Mouse (Mus musculus) 3134 (cell line): ENCODE results near the gene Nos1ap.

Experiments used
- DNase-seq: peaks from one replicate; pipeline ENCODE4 v3.0.0-alpha.2; 2011; ENCODE audit warnings: low spot score; ENCODE audit not compliant: insufficient read length; ENCODE audit errors: extremely low read depth

Nos1ap gene

DNA sequence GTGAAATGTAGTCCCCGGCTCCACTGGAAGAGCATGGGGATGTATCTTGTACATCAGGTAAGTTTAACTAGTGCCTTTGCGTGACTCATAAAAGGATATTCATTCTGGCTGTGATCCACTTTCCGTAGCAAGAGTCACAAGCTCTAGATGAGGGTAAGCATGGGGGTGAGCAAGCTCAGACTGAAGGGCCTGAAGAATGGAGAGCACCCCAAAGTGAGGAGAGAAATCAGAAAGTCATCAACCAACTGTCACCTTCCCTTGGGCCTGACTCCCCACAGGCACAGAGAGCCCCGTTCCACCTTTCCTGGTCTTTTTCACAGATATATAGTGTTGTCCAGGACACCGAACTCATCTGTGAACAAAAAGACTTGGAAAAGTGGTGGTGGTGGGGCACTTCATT is 213.9 kb downstream of the Nos1ap start:
- no peak for DNase-seq

DNA sequence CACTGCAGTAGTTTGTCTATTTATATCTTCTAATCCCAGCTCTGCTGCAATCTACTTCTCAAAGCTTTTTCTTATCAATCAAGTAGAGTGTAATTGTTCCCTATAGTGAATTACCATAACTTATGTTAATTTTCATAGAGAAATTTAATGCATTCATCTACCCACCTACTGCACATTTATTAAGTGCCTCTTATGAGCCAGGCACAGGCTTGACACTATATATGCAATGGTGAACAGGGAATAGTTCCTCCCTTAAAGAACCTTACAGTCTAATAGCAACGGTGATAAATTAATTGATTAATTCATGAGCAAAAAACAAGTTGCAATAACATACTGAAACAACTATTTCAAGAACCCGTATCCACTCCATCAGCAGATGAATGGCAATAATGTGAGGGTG is 215.9 kb downstream of the Nos1ap start:
- no peak for DNase-seq

DNA sequence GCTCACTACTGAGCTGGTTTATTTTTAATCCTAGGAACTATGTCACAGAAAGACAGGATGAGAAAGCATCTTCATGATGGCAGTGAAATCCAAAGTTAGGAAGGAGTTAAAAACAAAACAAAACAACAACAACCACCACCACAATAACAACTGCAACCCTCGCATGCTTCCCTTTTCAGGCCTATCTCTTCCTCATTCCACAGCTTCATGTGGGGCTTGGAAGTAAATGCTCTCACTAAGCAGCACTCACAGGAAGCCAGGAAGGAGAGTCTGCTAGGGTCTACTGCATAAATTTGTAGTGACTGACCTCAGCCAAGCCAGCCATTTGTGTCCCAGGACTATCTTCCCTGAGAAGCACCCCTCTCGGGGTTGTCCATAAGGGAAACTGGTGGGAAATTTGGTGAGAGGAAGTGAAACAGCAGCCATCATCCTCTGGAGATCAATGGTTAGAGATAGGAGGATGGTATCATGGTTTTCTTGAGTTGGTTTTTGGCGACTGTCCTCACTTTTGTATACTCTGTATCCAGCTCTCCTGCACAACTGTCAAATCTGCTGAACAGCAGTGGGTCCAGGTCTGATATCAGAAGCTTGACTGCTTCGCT is 218.4 kb downstream of the Nos1ap start:
- no peak for DNase-seq

DNA sequence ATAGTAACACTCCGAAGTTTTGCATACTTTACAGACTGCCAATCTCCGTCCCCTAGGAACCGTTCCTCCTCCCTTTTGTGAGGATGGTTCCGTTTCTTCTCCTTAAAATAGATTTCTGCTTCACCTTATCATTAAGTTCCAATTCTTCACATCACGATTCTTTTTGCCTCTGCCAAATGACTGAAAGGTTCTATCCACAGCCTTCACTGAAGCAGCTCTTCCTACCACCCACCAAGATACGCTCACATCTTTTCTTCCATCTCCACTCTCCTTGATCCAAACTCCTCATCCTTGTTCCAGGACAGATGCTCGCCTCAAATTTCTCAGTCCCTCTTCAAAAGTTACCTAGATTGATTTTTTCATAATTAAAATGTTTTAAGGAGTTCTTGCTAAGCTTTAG is 220.8 kb downstream of the Nos1ap start:
- DNase-seq, result no peak

DNA sequence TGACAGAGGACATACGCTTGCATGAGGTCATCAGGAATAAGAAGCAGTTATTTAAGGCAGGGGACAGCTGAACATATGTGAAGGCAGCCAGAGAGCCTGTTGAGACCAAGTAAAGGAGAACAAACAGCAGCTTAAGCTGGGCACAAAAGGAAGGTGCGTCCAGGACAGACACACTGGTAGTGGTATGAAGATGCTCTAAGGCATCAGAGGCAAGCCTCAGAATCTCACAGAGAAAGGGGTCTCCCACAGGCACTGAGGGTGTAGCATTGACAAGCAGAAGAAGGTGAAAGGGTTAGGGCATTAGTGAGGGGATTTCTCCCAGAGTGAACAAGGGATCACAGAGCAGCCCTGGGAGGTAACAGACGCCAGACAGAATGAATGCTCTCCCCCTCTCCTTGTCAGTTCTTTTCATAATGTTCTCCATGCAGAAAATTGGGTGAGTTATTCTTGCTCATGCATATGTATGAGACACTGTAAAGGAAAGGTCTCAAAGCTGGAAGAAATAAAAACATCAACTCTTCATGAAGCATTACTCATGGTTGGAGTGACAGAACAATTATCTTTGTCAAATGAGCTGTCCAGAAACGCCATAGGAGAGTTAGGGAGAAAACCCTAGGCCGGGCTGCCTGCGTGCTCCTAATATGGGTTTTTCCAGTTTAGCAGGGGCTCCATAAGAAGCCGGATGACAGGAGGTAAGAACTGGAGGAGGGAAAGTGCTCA is 222.5 kb downstream of the Nos1ap start:
- no peak for DNase-seq

DNA sequence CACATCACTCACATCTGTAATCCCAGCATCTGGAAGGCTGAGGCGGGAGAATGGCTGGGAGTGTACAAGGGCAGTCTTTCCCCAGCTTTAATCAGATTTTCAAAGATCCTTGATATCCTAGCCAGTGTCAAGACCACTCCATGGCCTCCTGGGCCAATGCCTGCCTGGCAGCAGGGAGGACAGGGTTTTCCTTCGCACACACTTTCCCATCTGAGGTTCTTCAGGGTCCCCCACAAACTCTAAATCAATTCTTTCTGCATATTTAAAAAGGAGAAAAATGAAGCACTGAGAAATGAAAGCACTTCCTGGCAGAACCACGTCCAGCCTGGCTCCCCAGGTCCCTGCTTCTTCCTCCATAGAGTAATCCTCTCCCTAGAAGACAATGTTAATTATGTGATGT is 225.9 kb downstream of the Nos1ap start:
- no peak for DNase-seq

DNA sequence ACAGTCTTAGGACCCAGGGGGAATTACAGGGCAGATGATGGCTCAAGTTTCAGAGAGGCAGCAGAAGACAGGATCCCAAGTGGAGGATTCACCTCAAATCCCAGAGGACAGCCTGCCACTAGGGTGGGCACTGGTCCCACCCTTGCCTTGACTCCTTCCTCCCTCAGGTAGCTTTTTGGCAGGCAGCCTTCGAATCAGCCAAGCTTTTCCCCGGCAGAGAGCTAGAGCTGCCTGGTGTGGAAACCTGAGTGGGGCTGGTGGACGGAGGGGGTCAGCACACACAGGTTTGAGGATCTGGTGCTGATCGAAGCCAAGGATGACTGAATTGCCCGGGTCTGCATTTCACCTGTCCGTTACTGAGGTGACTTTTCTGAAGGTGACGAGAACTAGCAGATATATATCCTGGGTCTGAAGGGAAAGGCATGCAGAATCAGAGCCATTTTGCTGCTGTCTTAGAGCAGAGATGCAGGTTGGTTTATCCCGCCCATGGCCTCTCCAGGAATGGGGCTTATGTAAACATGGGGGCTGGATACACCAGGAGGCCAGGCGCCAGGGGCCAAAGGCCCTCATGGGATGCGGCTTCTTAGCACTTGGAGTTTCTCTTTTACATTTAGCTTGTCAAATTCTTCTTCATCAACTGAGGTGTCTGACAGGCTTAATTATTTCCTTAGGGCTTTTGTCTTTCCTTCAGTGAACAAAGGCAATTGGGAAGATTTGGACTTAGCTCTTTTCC is 229.3 kb downstream of the Nos1ap start:
- DNase-seq, result no peak

DNA sequence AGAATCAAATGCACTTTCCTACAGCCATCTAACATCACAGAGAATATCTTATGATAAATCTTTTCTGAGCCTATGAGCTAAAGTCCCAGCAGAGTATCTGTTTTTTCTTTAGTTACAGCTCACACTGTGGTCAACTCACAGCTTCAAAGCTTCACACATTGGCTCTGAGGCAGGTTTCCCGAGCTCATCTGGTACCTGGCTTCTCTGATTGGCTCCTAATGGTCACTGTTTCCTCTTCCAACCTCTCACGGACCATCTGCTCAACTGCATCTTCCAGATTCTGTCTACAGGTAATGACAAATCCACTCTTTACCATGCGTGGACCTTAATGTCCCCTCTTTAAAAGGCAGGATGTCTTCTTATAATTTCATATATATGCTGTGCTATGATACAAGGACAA is 236.3 kb downstream of the Nos1ap start:
- DNase-seq, result no peak

DNA sequence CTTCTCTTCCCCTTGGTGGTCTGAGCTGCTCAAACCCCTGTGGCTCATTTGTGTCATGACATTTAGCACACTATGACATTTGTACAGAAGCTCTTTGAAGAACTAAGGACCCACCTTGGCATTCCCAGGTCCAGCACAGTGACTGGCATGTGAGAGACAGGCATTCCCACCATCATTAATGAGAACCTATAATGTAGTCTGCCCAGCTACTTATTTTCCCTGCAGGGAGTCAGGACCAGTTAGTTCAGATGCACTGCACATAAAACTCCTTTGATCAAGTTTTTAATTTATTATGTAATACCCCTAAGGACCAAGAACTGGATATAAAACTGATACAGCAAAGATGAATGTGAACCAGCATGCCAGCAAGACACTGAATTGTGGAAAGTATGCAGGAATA is 238.6 kb downstream of the Nos1ap start:
- no peak for DNase-seq

DNA sequence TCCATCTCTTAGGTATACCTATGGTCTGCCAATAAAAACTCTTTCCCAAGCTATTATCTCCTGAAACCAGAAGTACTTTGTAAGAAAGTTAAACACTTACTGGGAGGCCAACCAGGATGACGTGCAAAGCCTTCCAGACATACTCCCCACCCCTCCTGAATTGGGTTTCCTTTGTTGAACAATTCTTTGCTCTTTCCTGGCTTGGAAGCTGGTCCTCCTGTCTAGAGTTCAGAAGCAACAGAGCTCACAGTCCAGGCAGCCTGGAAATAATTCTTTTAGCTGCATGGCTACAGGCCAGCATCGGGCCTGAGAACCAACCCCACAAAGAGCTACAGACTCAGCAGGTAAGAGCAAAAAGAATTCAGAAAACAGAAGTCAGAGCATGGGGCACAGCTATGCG is 243.4 kb downstream of the Nos1ap start:
- no peak for DNase-seq

DNA sequence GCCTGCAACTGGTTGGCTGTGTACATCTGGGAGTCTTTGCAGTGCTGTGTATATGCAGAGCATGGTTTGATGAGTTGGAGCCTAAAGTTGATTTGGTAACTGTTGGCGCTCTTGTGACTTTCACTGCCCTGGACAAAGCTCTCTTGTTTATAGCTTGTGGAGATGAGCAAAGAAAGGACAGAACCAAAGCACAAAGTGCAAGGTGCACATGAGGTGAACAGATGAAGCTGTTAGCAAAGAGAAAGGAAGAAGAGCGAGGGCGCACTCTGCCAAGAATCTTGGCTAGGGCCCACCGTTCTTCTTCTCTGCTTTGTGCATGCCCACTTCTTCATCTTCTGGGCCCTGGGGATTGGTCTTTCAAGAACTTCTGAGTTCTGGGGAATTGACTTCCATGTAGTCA is 245.8 kb downstream of the Nos1ap start:
- no peak for DNase-seq

DNA sequence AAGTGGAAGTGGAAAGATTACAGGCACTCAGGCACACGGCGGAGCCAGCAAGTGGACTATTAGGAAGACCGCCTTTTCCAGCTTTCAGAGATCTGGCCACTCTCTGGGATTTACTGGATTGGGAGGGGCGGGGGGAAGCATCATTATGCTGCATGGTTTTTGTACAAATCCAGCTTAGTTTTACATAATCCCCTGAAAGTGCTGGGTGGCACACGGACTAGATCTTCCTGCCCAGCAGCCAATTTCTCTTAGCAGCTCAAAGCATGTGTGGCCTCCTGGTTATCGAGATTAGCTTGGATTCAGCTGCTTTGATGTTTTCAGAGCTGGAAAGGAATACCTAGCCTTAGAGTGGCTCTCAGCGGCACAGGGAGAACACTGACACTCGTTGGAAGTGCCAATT is 246.6 kb downstream of the Nos1ap start:
- no peak for DNase-seq

DNA sequence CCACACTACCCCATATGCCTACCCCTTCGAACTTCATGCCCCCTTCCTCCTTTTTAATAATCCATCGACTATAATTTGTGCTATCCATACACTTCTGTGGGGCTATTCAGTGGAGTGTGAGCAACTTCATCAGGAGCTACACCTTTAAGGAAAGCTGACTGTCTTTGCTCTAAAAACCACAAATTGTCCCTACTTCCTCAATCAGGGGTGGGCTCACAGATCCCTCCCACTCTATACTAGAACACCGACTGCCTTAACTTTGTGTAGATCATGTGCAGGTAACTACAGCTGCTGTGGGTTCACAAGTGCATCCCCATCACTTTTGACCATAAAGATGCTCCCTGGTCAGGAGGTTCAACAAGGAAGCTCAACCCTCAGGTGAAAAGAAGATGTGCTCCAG is 249.7 kb downstream of the Nos1ap start:
- no peak for DNase-seq

DNA sequence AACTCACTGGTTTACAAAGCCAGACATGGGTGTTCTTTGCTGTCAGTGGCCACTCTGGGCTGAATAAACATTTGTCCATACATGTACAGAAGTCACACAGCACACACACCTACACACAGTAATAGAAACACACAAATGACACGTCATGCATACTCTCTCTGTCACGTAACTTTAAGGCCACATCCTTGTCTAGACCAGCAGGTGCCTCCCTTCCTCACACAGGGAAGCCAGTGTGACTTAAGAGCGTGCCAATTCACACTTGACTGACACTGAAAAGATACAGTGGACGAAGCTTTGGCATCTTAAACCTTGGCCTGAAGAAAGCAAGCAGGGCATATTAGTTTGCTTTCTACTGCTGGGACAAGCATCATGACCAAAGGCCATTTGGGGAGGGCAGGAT is 256.9 kb downstream of the Nos1ap start:
- no peak for DNase-seq

DNA sequence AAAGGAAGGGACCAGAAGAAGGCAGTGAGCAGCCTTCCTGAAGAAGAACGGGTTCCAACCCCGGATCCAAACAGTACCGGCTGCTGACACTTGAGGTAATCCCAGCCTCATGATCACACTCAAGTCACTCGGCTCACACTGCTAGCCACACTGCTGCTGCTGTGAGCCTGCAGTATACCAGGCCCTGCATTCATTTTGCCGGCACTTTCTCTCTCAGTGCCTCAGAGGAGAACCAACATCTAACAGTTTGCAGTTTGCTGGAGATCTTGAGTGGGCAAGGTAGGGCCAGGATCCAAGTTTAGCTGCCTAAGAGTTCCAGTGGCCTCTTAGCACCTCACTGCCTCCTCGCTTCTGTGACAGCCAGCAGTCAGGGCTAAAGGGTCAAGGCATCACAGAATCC is 257.7 kb downstream of the Nos1ap start:
- DNase-seq, result no peak

DNA sequence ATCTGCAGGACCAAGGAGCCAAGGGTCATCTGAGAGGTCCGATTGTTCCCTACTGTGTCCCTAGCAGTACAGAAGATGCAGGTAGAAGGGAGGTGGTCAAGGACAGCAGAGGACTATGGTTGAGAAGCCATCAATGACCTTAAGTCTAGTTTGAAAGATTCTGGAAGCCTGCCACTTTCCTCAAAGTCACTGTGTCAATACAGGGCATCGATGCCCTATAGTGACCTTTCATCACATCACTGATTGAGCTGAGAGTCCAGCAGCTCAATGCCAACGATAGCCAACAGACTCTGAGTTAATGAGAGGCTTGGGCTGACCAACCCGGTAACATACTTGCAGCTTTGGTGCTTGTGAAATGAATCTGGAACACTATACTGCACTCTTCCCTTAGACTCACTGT is 264.4 kb downstream of the Nos1ap start:
- DNase-seq, result no peak

DNA sequence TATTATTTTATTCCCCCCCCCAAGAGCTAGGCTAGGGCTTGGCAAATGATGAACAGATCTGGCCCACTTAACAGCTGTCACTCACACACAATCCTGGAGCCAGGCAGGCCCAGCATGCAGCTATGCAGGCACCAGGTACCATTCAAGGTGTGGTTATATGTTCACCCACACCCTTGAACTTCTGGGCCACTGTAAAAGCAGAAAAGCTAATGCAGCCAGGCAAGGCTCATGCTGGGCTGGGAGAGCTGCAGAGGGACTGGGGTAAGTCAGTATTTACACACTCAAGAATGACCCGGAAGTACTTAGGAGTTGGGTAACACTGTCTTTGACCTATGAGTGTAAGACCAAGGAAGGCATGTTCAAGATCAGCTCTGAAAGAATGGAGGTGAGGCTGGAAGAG is 265.3 kb downstream of the Nos1ap start:
- DNase-seq, result no peak

DNA sequence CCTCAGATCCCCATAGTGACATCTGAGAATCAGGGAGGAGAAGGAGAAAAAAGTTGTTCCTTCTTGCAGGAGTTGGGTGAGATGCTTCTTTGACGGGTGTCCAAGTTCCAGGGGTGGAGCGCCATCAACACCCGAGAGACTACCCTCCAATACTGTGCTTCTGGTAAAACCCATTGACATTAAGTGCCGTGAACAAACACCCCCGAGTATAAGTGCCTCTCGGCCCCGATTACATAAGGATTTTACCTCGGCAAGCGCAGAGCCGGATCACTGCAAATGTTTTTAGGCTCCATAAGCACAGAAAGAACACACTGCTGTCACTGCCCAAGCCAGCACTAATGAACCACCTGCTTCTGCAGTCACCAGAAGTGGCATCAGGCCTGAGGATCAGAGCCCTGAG is 266.7 kb downstream of the Nos1ap start:
- DNase-seq, result no peak

DNA sequence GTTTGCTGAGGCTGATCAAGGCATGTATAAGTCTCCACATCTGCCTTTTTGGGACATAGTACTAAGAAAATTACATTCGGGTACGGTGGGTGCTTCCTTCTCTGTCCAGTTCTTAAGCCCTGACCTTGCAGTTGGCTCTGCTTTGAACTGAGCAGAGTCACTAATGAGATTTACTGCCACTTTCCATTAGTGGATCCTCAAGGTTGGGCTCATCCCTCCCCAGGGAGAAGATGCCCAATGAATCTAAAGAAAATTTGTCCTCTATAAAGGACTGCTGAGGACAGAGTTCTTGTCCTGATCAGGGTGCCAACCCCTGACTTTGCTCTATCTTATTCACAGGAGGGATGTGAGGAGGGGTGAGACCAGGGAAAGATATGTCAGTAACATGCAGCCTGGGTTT is 267.6 kb downstream of the Nos1ap start:
- no peak for DNase-seq

DNA sequence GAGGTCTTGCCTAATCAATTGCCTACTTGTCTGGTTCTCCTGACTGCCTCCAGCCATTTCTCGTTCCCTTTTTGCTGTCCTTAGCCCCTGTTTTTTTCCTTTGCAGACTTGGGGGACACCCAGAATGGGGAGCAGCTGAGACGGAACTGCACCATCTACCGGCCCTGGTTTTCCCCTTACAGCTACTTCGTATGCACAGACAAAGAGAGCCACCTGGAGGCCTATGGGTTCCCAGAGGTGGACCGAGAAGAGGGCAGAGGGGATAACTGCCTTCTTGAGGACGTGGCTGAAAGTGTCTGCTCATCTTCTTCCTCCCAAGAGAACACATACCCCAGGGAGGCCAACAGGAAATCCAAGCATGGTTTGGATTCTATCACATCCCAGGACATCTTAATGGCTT is 278.2 kb downstream of the Nos1ap start:
- no peak for DNase-seq

DNA sequence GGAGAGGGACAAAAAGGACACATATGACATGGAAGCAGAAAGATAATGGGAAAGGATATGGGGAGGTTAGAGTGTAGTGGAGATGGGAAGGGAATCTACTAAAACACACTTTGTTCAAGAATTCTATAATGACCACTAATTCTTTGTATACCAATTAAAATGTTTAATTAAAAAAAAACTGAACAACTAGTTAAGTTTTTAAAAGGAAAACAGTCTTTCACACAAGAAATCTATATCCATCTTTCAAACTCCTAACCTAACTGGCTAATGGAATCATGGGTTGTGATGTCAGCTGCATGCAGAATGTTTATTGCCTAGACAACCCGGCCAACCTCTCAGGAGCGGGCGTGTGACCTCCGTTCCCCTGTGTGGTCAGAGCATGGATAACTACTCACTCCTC is 281.2 kb downstream of the Nos1ap start, which contains the start of gene Spata46:
Gene Spata46 (plus strand): TSS at position 301 of the 400 bp plus-strand sequence.
- DNase-seq, result no peak

DNA sequence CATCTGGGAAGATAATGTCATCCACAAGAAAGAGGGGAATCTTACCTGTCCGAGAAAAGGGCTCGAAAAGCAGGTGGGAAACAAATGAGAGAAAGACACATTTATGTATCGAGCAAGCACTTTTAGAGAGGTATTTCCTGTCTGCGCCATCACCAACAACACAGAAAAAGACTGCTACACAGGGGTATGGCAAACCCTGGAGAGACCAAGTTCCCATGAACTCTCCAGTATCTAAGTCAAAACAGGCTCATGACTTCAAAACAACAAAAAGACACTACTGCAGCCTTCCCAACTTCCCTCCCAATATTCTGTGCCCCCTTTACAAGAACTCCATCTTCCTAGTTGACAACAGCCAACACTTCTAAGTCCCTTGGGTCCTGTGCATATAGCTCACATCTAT is 283.4 kb downstream of the Nos1ap start, which contains the start of gene Gm7694:
Gene Gm7694 (minus strand): TSS at position 101 of the 400 bp plus-strand sequence.
- DNase-seq, result no peak
